Mouse (Mus musculus) embryonic fibroblast, embryonic 13.5 days (primary cell): ENCODE results near the gene Arhgap9.

Experiments used
- CTCF ChIP-seq: IDR thresholded peaks from 2 replicates; pipeline ENCODE4 v1.5.1; 2011; ENCODE audit warnings: mild to moderate bottlenecking, control low read depth, low read length, moderate library complexity, borderline replicate concordance; ENCODE audit not compliant: insufficient read depth
- POLR2A ChIP-seq: IDR thresholded peaks from 2 replicates; pipeline ENCODE4 v1.6.1; 2011; ENCODE audit warnings: low read depth, mild to moderate bottlenecking, control low read depth, low read length, moderate library complexity

DNA sequence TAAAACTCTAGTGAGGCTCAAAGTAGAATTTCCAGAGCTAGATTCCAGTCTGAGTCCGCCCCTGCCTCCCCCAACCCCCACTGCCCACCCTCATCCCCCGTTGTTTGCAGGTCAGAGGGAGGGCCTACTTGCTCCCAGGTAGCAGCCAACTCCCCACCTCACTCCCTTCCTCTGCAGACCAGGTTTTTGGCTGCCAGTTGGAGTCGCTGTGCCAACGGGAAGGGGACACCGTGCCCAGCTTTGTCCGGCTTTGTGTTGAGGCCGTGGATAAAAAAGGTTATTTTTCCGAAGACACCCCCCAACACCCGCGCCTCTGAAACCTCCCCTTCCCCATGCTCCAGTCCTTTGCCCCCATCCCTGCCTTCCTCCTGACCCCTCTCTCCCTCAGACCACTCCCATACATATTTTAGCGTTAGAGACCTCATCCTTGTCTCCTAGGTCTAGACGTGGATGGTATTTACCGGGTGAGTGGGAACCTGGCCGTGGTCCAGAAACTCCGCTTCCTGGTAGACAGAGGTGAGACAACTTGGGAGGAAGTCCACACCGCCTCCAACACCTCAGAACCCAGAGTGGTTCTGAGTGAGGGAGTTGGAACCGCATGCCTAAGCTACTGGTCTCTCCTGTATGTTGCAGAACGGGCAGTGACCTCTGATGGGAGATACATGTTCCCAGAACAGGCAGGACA, 5.8 kb downstream of the Arhgap9 start:
- no peak for TF ChIP-seq CTCF
- no peak for TF ChIP-seq POLR2A
